Mouse (Mus musculus) midbrain, embryonic 10.5 days (tissue): ENCODE measurements around the gene Map2k1. TPM values are rescaled to one million over a fixed set of nuclear protein-coding genes. Genes with fewer than 3 reads are reported as not detected.
"Not testable (repeated sequence)": the region's sequence is repeated elsewhere in the genome, so short reads cannot be mapped to it uniquely, and the experiment has no call there.

ENCODE experiments used
- DNase-seq: peaks from one replicate; pipeline ENCODE4 v3.0.0-alpha.2; 2017; ENCODE audit warnings: low spot score
- H3K27ac ChIP-seq: fragments of 300-500 bp; sonication (generic); replicated peaks from 2 replicates; pipeline ENCODE4 v1.5.1; 2016; ENCODE audit warnings: mild to moderate bottlenecking
- H3K27me3 ChIP-seq: fragments of 300-500 bp; sonication (generic); 2 replicates; pipeline ENCODE4 v1.6.1; 2016; ENCODE audit warnings: low read depth, mild to moderate bottlenecking; ENCODE audit not compliant: poor library complexity, severe bottlenecking
- H3K36me3 ChIP-seq: fragments of 300-500 bp; sonication (generic); 2 replicates; pipeline ENCODE4 v1.6.1; 2016; ENCODE audit warnings: mild to moderate bottlenecking, moderate library complexity
- H3K4me1 ChIP-seq: fragments of 300-500 bp; sonication (generic); 2 replicates; pipeline ENCODE4 v1.6.1; 2016
- H3K4me3 ChIP-seq: fragments of 300-500 bp; sonication (generic); 2 replicates; pipeline ENCODE4 v1.5.1; 2016; ENCODE audit warnings: mild to moderate bottlenecking, moderate library complexity
- H3K9me3 ChIP-seq: fragments of 300-500 bp; sonication (generic); replicated peaks from 2 replicates; pipeline ENCODE4 v1.6.1; 2016; ENCODE audit warnings: mild to moderate bottlenecking
- WGBS: fragments of 180-500 bp; shearing (Covaris S2); methylation state at CpG from one replicate; pipeline ENCODE4 v1.1.7; 2016; 5-methylcytosine and 5-hydroxymethylcytosine counted together
- polyA plus RNA-seq: library from polyadenylated mRNA; unstranded; fragments of >200 nt; fragmentation: Nextera tagmentation; extraction: Ambion mirVana; gene quantifications from 2 replicates; pipeline ENCODE4 v1.2.1, GENCODE M21; 2016

Gene Map2k1
- polyA plus RNA-seq, 1 experiment from 2014 or later = 86.7 TPM

GRCm38 (mm10) chr9:64219772-64220420 lies 33.5 kb downstream of the Map2k1 start:
- Histone ChIP-seq H3K9me3 (no peaks in the 10 kb centered on the region), H3K4me3 (no peak overlapping the region), H3K27ac (no peak overlapping the region), H3K36me3 (0 out of 2 replicates have a peak, but pooled peaks cover 5% of the 10 kb centered on the region), H3K4me1 (peaks cover 22% of the 10 kb centered on the region), H3K27me3 (no peaks in the 10 kb centered on the region)
- DNase-seq = no peak
- WGBS = 85% methylated on average over 10 of the region's 10 CpGs

DNA sequence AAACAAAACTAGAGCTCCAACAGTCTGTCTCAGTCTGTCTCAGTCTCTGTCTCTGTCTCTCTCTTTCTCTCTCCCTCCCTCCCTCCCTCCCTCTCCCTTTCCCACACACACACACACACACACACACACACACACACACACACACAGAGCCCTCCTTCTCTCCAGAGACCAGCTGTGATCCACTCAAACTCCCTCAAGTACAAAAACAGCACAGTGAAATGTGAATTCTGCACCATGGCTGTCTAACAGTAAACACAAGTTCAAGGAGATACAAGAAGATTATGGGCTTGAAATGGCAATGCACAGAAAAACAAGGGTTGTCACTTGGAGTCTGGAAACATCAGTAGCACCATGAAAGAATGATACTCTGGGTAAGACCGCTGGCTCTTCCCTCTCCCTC lies 34.1 kb downstream of the Map2k1 start:
- no peak overlapping the region for H3K4me3 ChIP-seq
- H3K9me3 ChIP-seq = no peaks in the 10 kb centered on the region
- WGBS = 68% methylated on average over 1 of the region's 1 CpGs
- DNase-seq = no peak
- no peaks in the 10 kb centered on the region for H3K27me3 ChIP-seq
- peaks cover 22% of the 10 kb centered on the region for H3K4me1 ChIP-seq
- H3K36me3 ChIP-seq = peaks cover 5% of the 10 kb centered on the region
- H3K27ac ChIP-seq = no peak overlapping the region

DNA sequence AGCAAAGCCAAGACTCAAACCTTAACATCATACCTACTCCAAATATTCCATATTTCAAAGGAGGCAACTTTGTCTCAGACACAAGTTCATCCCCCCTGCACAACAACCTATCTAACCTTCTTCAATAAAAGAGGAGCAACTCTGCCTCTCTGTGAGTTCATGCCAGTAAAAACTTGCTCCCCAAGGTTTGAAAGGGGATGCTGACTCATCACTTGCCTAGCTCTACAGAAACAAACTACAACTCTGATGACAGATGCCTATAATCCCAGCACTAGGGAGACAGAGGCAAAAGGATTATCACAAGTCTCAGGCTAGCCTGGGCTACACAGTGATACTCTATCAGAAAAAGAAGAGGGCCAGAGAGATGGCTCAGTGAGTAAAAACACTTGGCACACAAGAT lies 35.5 kb downstream of the Map2k1 start:
- no peak overlapping the region for H3K4me3 ChIP-seq
- peaks cover 22% of the 10 kb centered on the region for H3K4me1 ChIP-seq
- no peaks in the 10 kb centered on the region for H3K9me3 ChIP-seq
- no peak for DNase-seq
- H3K36me3 ChIP-seq = peaks cover 18% of the 10 kb centered on the region
- H3K27ac ChIP-seq = no peak overlapping the region
- no peaks in the 10 kb centered on the region for H3K27me3 ChIP-seq

- WGBS = 90% methylated on average over 2 of the region's 2 CpGs
Measured at GRCm38 (mm10) chr9:64216641-64217040, 36.8 kb downstream of the Map2k1 start.

DNA sequence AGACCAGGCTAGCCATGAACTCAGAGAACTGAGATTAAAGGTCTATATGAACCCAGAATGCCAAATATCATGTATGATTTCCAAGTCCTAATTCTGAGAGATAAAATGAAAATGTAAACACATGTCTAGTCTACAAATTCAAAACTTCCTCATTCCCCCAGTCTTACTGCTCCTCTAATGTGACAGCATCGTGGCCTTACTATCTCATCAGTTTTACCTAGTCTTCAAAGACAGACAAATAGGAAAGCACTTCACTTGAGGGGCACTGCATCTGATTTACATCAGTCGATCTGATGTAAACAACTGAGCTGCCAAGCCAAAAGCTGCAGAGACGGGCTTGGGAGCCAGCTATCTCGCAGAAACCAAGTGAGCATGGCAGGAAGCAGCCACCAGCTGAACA lies 37.3 kb downstream of the Map2k1 start:
- H3K36me3 ChIP-seq = peaks cover 36% of the 10 kb centered on the region
- WGBS = 90% methylated on average over 4 of the region's 4 CpGs
- no peak overlapping the region for H3K27ac ChIP-seq
- DNase-seq = no peak
- H3K4me3 ChIP-seq = no peak overlapping the region
- no peaks in the 10 kb centered on the region for H3K9me3 ChIP-seq
- H3K4me1 ChIP-seq = peaks cover 15% of the 10 kb centered on the region
- no peaks in the 10 kb centered on the region for H3K27me3 ChIP-seq

More at GRCm38 (mm10) chr9:64216641-64217040, 36.8 kb downstream of the Map2k1 start:
- Histone ChIP-seq H3K4me1 (peaks cover 16% of the 10 kb centered on the region), H3K4me3 (no peak overlapping the region), H3K36me3 (peaks cover 30% of the 10 kb centered on the region), H3K9me3 (no peaks in the 10 kb centered on the region), H3K27ac (no peak overlapping the region), H3K27me3 (no peaks in the 10 kb centered on the region)
- DNase-seq = no peak

DNA sequence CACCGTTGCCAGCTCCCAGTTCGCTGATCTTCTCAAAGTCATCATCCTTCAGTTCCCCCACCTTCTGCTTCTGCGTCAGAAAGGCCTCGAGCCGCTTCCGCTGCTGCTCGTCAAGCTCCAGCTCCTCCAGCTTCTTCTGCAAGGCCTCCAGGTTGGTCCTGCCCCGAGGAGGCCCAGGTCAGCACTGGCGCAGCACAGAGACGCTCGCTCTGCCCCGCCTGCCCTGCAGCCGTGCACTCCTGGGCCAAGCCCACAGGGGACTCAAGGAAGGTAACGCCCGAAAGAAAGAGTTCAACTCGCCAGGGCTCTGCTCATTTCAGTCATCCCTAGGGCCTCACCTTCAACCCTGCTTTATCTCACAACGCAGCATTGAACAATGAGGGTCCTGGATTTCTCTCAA lies 39.0 kb downstream of the Map2k1 start:
- H3K36me3 ChIP-seq = peaks cover 51% of the 10 kb centered on the region
- peaks cover under 1% of the 10 kb centered on the region; the same call in 1 of the 2 replicates for H3K4me1 ChIP-seq
- WGBS = 90% methylated on average over 17 of the region's 17 CpGs
- H3K4me3 ChIP-seq = no peak overlapping the region
- no peaks in the 10 kb centered on the region for H3K27me3 ChIP-seq
- no peaks in the 10 kb centered on the region for H3K9me3 ChIP-seq
- DNase-seq = no peak
- H3K27ac ChIP-seq = 0 out of 2 replicates have a peak overlapping the region, but pooled peaks have one; percentile 42

GRCm38 (mm10) chr9:64207509-64208084 lies 45.8 kb downstream of the Map2k1 start:
- Histone ChIP-seq H3K4me3 (no peak overlapping the region), H3K27me3 (no peaks in the 10 kb centered on the region), H3K4me1 (no peaks in the 10 kb centered on the region), H3K27ac (no peak overlapping the region), H3K9me3 (no peaks in the 10 kb centered on the region), H3K36me3 (peaks cover 91% of the 10 kb centered on the region)
- DNase-seq = no peak
- WGBS = 91% methylated on average over 3 of the region's 3 CpGs

DNA sequence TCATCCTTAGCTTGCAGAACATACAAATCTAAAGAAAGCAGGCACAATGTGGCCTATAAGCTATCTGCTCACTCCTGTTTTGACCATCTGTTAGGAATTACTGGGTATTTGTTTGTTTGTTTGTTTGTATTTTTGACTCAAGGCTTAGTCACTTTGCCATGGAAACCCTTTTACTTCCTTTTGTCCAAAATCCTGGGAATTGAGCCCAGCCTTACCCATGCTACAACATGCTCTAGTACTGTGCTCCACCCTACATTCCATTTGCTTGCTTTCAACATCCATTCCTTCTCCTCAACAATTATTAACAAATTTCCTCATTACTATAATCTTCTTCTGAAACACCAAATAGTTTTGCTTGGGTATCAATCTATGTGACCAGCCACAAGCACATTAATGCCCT lies 50.6 kb downstream of the Map2k1 start:
- no peak overlapping the region for H3K27ac ChIP-seq
- no peaks in the 10 kb centered on the region for H3K9me3 ChIP-seq
- DNase-seq = no peak
- H3K4me3 ChIP-seq = no peak overlapping the region
- peaks cover 79% of the 10 kb centered on the region for H3K36me3 ChIP-seq
- H3K27me3 ChIP-seq = no peaks in the 10 kb centered on the region
- no peaks in the 10 kb centered on the region for H3K4me1 ChIP-seq

- Histone ChIP-seq H3K36me3 (peaks cover 79% of the 10 kb centered on the region), H3K27me3 (no peaks in the 10 kb centered on the region), H3K9me3 (no peaks in the 10 kb centered on the region), H3K4me1 (no peaks in the 10 kb centered on the region), H3K27ac (no peak overlapping the region), H3K4me3 (no peak overlapping the region)
- DNase-seq = no peak
Measured at GRCm38 (mm10) chr9:64202331-64202730, 51.1 kb downstream of the Map2k1 start.

GRCm38 (mm10) chr9:64199897-64200296 lies 53.5 kb downstream of the Map2k1 start:
- H3K4me1 ChIP-seq = no peaks in the 10 kb centered on the region
- DNase-seq = no peak
- peaks cover 70% of the 10 kb centered on the region for H3K36me3 ChIP-seq
- no peaks in the 10 kb centered on the region for H3K27me3 ChIP-seq
- H3K4me3 ChIP-seq = no peak overlapping the region
- 83% methylated on average over 2 of the region's 2 CpGs for WGBS
- H3K27ac ChIP-seq = no peak overlapping the region
- no peaks in the 10 kb centered on the region for H3K9me3 ChIP-seq

GRCm38 (mm10) chr9:64198763-64199418 lies 54.5 kb downstream of the Map2k1 start:
- not testable (repeated sequence) for DNase-seq, H3K4me3 ChIP-seq, H3K27me3 ChIP-seq, H3K27ac ChIP-seq, H3K9me3 ChIP-seq, H3K4me1 ChIP-seq
- WGBS = 89% methylated on average over 7 of the region's 7 CpGs
- peaks cover 66% of the 10 kb centered on the region for H3K36me3 ChIP-seq

DNA sequence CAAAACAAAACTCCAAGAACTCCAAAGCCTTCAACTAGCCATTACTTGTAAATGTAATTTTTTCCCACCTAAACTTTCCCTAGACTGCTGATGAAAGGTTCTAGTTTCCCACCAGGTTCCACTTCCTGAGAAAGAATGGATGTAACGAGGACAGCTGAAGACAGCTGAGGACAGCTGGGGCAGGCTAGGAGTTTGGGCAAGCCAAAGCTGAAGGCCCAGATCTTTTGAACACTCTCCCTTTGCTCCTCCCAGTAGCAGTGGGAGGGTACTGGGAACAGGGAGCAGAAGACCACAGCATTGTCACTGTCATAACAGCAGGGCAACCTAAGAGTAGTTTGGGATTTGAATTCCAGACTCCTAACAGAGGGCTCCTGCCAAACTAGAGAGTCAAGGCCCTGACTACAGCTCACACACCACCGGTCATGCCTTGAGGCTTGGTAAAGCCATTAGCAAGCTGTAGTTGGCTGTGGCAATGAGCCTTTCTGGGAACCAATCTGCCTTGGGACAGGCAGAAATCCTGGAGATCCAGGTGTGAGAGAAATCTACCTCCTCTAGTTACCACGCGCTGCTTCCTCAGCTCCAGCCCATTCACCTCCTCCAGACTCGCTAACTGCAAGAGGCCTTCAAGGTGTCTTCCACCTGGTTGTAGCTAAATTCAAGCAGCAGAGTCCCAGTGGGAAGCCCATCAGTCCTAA lies 55.2 kb downstream of the Map2k1 start:
- Histone ChIP-seq H3K27me3 (no peaks in the 10 kb centered on the region), H3K4me1 (no peaks in the 10 kb centered on the region), H3K4me3 (no peak overlapping the region), H3K9me3 (no peaks in the 10 kb centered on the region), H3K27ac (no peak overlapping the region), H3K36me3 (peaks cover 66% of the 10 kb centered on the region)
- DNase-seq = no peak
- 90% methylated on average over 5 of the region's 5 CpGs for WGBS

GRCm38 (mm10) chr9:64197524-64197923 lies 55.9 kb downstream of the Map2k1 start:
- no peaks in the 10 kb centered on the region for H3K9me3 ChIP-seq
- no peak for DNase-seq
- H3K4me1 ChIP-seq = no peaks in the 10 kb centered on the region
- H3K27ac ChIP-seq = no peak overlapping the region
- peaks cover 66% of the 10 kb centered on the region for H3K36me3 ChIP-seq
- no peaks in the 10 kb centered on the region for H3K27me3 ChIP-seq
- H3K4me3 ChIP-seq = no peak overlapping the region
- WGBS = 93% methylated on average over 8 of the region's 8 CpGs
